Mouse (Mus musculus) kidney, adult 11 months (tissue): ENCODE data around the gene Rnf208.

ENCODE experiments used
- DNase-seq: peaks from one replicate; pipeline ENCODE4 v3.0.0; 2022

Rnf208 gene

GRCm38 (mm10) chr2:25224766-25225752, 17.0 kb upstream of the Rnf208 start:
- peak; percentile 100 for DNase-seq

- no peak for DNase-seq
Observed at GRCm38 (mm10) chr2:25225811-25226379, 16.2 kb upstream of the Rnf208 start.

- DNase-seq = no peak
Observed at GRCm38 (mm10) chr2:25226864-25227263, 15.2 kb upstream of the Rnf208 start.

- DNase-seq = no peak
Observed at GRCm38 (mm10) chr2:25227406-25227805, 14.6 kb upstream of the Rnf208 start.

- peak; percentile 94 for DNase-seq
Observed at GRCm38 (mm10) chr2:25228431-25228889, 13.6 kb upstream of the Rnf208 start.

GRCm38 (mm10) chr2:25228995-25229530, 13.0 kb upstream of the Rnf208 start:
- no peak for DNase-seq

- DNase-seq = no peak
Observed at GRCm38 (mm10) chr2:25229582-25229981, 12.5 kb upstream of the Rnf208 start.

GRCm38 (mm10) chr2:25230581-25230980, 11.5 kb upstream of the Rnf208 start:
- no peak for DNase-seq

GRCm38 (mm10) chr2:25231038-25231437, 11.0 kb upstream of the Rnf208 start:
- no peak for DNase-seq

GRCm38 (mm10) chr2:25233421-25233820, 8.6 kb upstream of the Rnf208 start:
- no peak for DNase-seq

GRCm38 (mm10) chr2:25234050-25234449, 8.0 kb upstream of the Rnf208 start, which contains the start of gene Slc34a3:
Gene Slc34a3, minus strand, starts transcription at chr2:25234364.
- DNase-seq = peak; percentile 63

- peak; percentile 78 for DNase-seq
Observed at GRCm38 (mm10) chr2:25234551-25235220, 7.4 kb upstream of the Rnf208 start.

GRCm38 (mm10) chr2:25236614-25237013, 5.4 kb upstream of the Rnf208 start, which contains the start of gene Rnf224:
Gene Rnf224, minus strand, starts transcription at chr2:25236787.
- no peak for DNase-seq

- DNase-seq = peak; percentile 72
Observed at GRCm38 (mm10) chr2:25237522-25237921, 4.5 kb upstream of the Rnf208 start.

- no peak for DNase-seq
Observed at GRCm38 (mm10) chr2:25238106-25238505, 3.9 kb upstream of the Rnf208 start.

GRCm38 (mm10) chr2:25239766-25240165, 2.3 kb upstream of the Rnf208 start:
- no peak for DNase-seq

- no peak for DNase-seq
Observed at GRCm38 (mm10) chr2:25240310-25240709, 1.7 kb upstream of the Rnf208 start.

- peak; percentile 88 for DNase-seq
Observed at GRCm38 (mm10) chr2:25240723-25241437, 1.2 kb upstream of the Rnf208 start.

- no peak for DNase-seq
Observed at GRCm38 (mm10) chr2:25241438-25241775, 648 bp upstream of the Rnf208 start.

GRCm38 (mm10) chr2:25243342-25243741, 1.3 kb downstream of the Rnf208 start:
- no peak for DNase-seq

- no peak for DNase-seq
Observed at GRCm38 (mm10) chr2:25244144-25244543, 2.1 kb downstream of the Rnf208 start.
